Mouse (Mus musculus) kidney, postnatal 0 days (tissue): ENCODE results near the gene Abcc6. TPM values are rescaled to one million over a fixed set of nuclear protein-coding genes. Genes with fewer than 3 reads are reported as not detected.
A peak's percentile ranks its signal among the peaks of the same experiment; 100 is the strongest.

ENCODE experiments used
- ATAC-seq: fragments of 200-750 bp; cut with Nextera tagmentation; replicated peaks from 2 replicates; pipeline ENCODE4 v1.8.0; 2017; ENCODE audit warnings: low read depth, moderate number of reproducible peaks, moderate TSS enrichment, moderate library complexity; ENCODE audit not compliant: low FRiP score
- DNase-seq: peaks from one replicate; pipeline ENCODE4 v3.0.0-alpha.2; 2016; ENCODE audit warnings: low spot score
- H3K27ac ChIP-seq: fragments of 300-500 bp; sonication (generic); 2 replicates; pipeline ENCODE4 v1.5.1; 2014; ENCODE audit warnings: mild to moderate bottlenecking
- H3K27me3 ChIP-seq: fragments of 300-500 bp; sonication (generic); 2 replicates; pipeline ENCODE4 v1.6.1; 2014; ENCODE audit warnings: low read length, mixed read lengths; ENCODE audit not compliant: insufficient read depth
- H3K36me3 ChIP-seq: fragments of 300-500 bp; sonication (generic); 2 replicates; pipeline ENCODE4 v1.6.1; 2014; ENCODE audit warnings: low read length, mixed read lengths; ENCODE audit not compliant: insufficient read depth
- H3K4me1 ChIP-seq: fragments of 300-500 bp; sonication (generic); replicated peaks from 2 replicates; pipeline ENCODE4 v1.6.1; 2014; ENCODE audit warnings: antibody characterized with exemption, low read length, mixed read lengths; ENCODE audit not compliant: insufficient read depth
- H3K4me2 ChIP-seq: fragments of 300-500 bp; sonication (generic); 2 replicates; pipeline ENCODE4 v1.6.1; 2014; ENCODE audit warnings: mild to moderate bottlenecking, low read length, moderate library complexity, mixed read lengths
- H3K4me3 ChIP-seq: fragments of 300-500 bp; sonication (generic); replicated peaks from 2 replicates; pipeline ENCODE4 v1.5.1; 2014; ENCODE audit warnings: low read depth, low read length
- H3K9ac ChIP-seq: fragments of 300-500 bp; sonication (generic); 2 replicates; pipeline ENCODE4 v1.6.1; 2014; ENCODE audit warnings: low read depth, low read length
- H3K9me3 ChIP-seq: fragments of 300-500 bp; sonication (generic); replicated peaks from 2 replicates; pipeline ENCODE4 v1.6.1; 2016; ENCODE audit warnings: low read length, inconsistent platforms, mixed read lengths
- CTCF ChIP-seq: IDR thresholded peaks from 2 replicates; pipeline ENCODE4 v1.5.1; 2016; ENCODE audit warnings: antibody characterized with exemption, low read depth, mild to moderate bottlenecking, moderate library complexity
- WGBS: fragments of 180-500 bp; shearing (Covaris S2); extraction: QIAGEN DNeasy Blood & Tissue Kit; methylation state at CpG from one replicate; pipeline ENCODE4 v1.1.7; 2014; 5-methylcytosine and 5-hydroxymethylcytosine counted together
- polyA plus RNA-seq: library from polyadenylated mRNA; unstranded; fragments of >200 nt; fragmentation: Nextera tagmentation; extraction: Ambion mirVana; gene quantifications from 2 replicates; pipeline ENCODE4 v1.2.1, GENCODE M21; 2015

Gene Abcc6
- polyA plus RNA-seq, 1 experiment from 2014 or later, result 0.33 TPM

- H3K4me3 ChIP-seq, result no peak overlapping the region
- no peaks in the 10 kb centered on the region for H3K9me3 ChIP-seq
- no peak for ATAC-seq
- H3K9ac ChIP-seq, result no peak overlapping the region
- no peaks in the 10 kb centered on the region for H3K27me3 ChIP-seq
- no peak overlapping the region for H3K27ac ChIP-seq
- peaks cover 45% of the 10 kb centered on the region for H3K4me1 ChIP-seq
- DNase-seq, result no peak
- WGBS, result 73% methylated on average over 14 of the region's 14 CpGs
- peak; percentile 54 for TF ChIP-seq CTCF
- H3K4me2 ChIP-seq, result peak overlapping the region; percentile 64
- H3K36me3 ChIP-seq, result no peaks in the 10 kb centered on the region
Measured at GRCm38 (mm10) chr7:45919083-45919671, 110.9 kb downstream of the Abcc6 start.

DNA sequence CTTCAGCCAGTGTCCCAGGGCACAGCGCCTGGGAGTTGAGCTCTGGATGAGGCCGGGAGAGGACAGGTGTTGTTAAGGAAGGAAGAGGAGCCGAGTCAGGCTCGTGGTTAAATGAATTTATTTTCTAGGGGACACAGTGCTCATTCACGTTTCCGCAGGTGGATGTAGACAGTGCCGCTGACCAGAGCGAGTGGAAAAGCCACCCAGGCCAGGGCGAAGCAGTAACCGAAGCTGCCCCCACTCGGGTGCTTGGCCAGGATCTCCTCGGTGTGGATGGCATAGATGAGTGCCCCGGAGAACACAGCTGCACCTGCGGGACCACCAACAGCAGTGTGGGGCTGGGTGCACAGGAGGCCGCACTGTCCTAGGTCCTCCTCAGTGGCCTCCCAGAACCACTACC, 112.2 kb downstream of the Abcc6 start:
- H3K9ac ChIP-seq, result no peak overlapping the region
- 61% methylated on average over 15 of the region's 15 CpGs for WGBS
- ATAC-seq (no peak), DNase-seq (no peak)
- no peak for TF ChIP-seq CTCF
- H3K27me3 ChIP-seq, result no peaks in the 10 kb centered on the region
- no peaks in the 10 kb centered on the region for H3K36me3 ChIP-seq
- H3K9me3 ChIP-seq, result no peaks in the 10 kb centered on the region
- no peak overlapping the region; the same call in 1 of the 2 replicates for H3K4me2 ChIP-seq
- no peak overlapping the region for H3K4me3 ChIP-seq
- peaks cover 45% of the 10 kb centered on the region for H3K4me1 ChIP-seq
- H3K27ac ChIP-seq, result peak overlapping the region; percentile 90

Other genes with a start within 250 kb of the Abcc6 start
- 0.59 and 0.91 TPM in 2 replicates for gene Lmtk3, start 246.6 kb downstream of the Abcc6 start, polyA plus RNA-seq
- 3.7 and 3.9 TPM in 2 replicates for gene Sult2b1, start 245.6 kb downstream of the Abcc6 start, polyA plus RNA-seq
- gene Cyth2, start 215.7 kb downstream of the Abcc6 start, polyA plus RNA-seq, result 99.2 and 105 TPM in 2 replicates
- gene Kcnj14, start 205.5 kb downstream of the Abcc6 start, polyA plus RNA-seq, result 0.80 and 1.3 TPM in 2 replicates
- 50.6 and 53.5 TPM in 2 replicates for gene Grwd1, start 199.4 kb downstream of the Abcc6 start, polyA plus RNA-seq
- gene Kdelr1, start 157.5 kb downstream of the Abcc6 start, polyA plus RNA-seq, result 81.3 and 84.5 TPM in 2 replicates
- 0.29 and 0.32 TPM in 2 replicates for gene Grin2d, start 151.9 kb downstream of the Abcc6 start, polyA plus RNA-seq
- 0.96 and 1.6 TPM in 2 replicates for gene Syngr4, start 133.6 kb downstream of the Abcc6 start, polyA plus RNA-seq
- 6.2 and 6.7 TPM in 2 replicates for gene Tmem143, start 133.4 kb downstream of the Abcc6 start, polyA plus RNA-seq
- 170 and 171 TPM in 2 replicates for gene Emp3, start 108.9 kb downstream of the Abcc6 start, polyA plus RNA-seq
- 7.2 and 8.4 TPM in 2 replicates for gene Ccdc114, start 106.2 kb downstream of the Abcc6 start, polyA plus RNA-seq
- 27.2 and 30.3 TPM in 2 replicates for gene Nomo1, start 3.4 kb upstream of the Abcc6 start, polyA plus RNA-seq
- gene Kcnj11, start 70.5 kb upstream of the Abcc6 start, polyA plus RNA-seq, result 0.18 and 0.33 TPM in 2 replicates
- 0.85 and 1.1 TPM in 2 replicates for gene Abcc8, start 149.7 kb upstream of the Abcc6 start, polyA plus RNA-seq
- 36.8 and 44.4 TPM in 2 replicates for gene Ush1c, start 208.2 kb upstream of the Abcc6 start, polyA plus RNA-seq
- gene Otog, start 210.7 kb upstream of the Abcc6 start, polyA plus RNA-seq, result 0.01 TPM in 1 of 2 replicates, not detected in the other